Mouse (Mus musculus) liver, adult 2 months (tissue): ENCODE measurements around the gene Slc25a13. TPM values are rescaled to one million over a fixed set of nuclear protein-coding genes. Genes with fewer than 3 reads are reported as not detected.

Experiments used
- DNase-seq: peaks from one replicate; pipeline ENCODE4 v3.0.0-alpha.2; 2011; ENCODE audit warnings: low read depth, low spot score; ENCODE audit errors: extremely low read depth
- H3K27ac ChIP-seq: fragments of 200-500 bp; replicated peaks from 2 replicates; pipeline ENCODE4 v1.5.1; 2012; ENCODE audit warnings: low read depth, mild to moderate bottlenecking, control low read depth, inconsistent platforms, low read length; ENCODE audit not compliant: insufficient read depth
- H3K27me3 ChIP-seq: fragments of 200-500 bp; 2 replicates; pipeline ENCODE4 v1.6.1; 2012; ENCODE audit warnings: mild to moderate bottlenecking, moderate library complexity, low read length, inconsistent platforms; ENCODE audit not compliant: control insufficient read depth, insufficient read depth
- H3K36me3 ChIP-seq: fragments of 200-500 bp; 2 replicates; pipeline ENCODE4 v1.6.1; 2012; ENCODE audit warnings: low read length, inconsistent platforms; ENCODE audit not compliant: control insufficient read depth, insufficient read depth
- H3K4me1 ChIP-seq: fragments of 200-500 bp; 2 replicates; pipeline ENCODE4 v1.6.1; 2011; ENCODE audit warnings: low read length; ENCODE audit not compliant: control insufficient read depth, insufficient read depth
- H3K4me3 ChIP-seq: fragments of 200-500 bp; 2 replicates; pipeline ENCODE4 v1.5.1; 2011; ENCODE audit warnings: low read depth, mild to moderate bottlenecking, control low read depth, low read length, moderate library complexity; ENCODE audit not compliant: insufficient read depth
- H3K79me2 ChIP-seq: fragments of 200-500 bp; 2 replicates; pipeline ENCODE4 v1.6.1; 2012; ENCODE audit warnings: inconsistent platforms, mild to moderate bottlenecking, low read length, moderate library complexity; ENCODE audit not compliant: control insufficient read depth, insufficient read depth
- H3K9ac ChIP-seq: fragments of 200-500 bp; 2 replicates; pipeline ENCODE4 v1.6.1; 2012; ENCODE audit warnings: low read depth, mild to moderate bottlenecking, control low read depth, inconsistent platforms, low read length
- CTCF ChIP-seq: fragments of 200-500 bp; IDR thresholded peaks from 2 replicates; pipeline ENCODE4 v1.5.1; 2011; ENCODE audit warnings: low read depth, low read length, control low read depth
- POLR2A ChIP-seq: fragments of 200-500 bp; IDR thresholded peaks from 2 replicates; pipeline ENCODE4 v1.6.1; 2011; ENCODE audit warnings: low read length, control low read depth; ENCODE audit not compliant: insufficient read depth; ENCODE audit errors: extremely low read depth
- WGBS: fragments of 180-500 bp; shearing (Covaris S2); methylation state at CpG from one replicate; pipeline ENCODE4 v1.1.7; 2018; 5-methylcytosine and 5-hydroxymethylcytosine counted together
- polyA plus RNA-seq: library from polyadenylated mRNA; depleted of rRNA; stranded (reverse); fragments of >200 nt; gene quantifications from 2 replicates; pipeline ENCODE4 v1.2.3, GENCODE M21; 2012
- total RNA-seq: library from RNA; depleted of rRNA; stranded (reverse); fragments of >200 nt; gene quantifications from 2 replicates; pipeline ENCODE4 v1.2.3, GENCODE M21; 2014

Slc25a13 gene
- total and polyA plus RNA-seq, 2 experiments, result 53.5 to 232 TPM

DNA sequence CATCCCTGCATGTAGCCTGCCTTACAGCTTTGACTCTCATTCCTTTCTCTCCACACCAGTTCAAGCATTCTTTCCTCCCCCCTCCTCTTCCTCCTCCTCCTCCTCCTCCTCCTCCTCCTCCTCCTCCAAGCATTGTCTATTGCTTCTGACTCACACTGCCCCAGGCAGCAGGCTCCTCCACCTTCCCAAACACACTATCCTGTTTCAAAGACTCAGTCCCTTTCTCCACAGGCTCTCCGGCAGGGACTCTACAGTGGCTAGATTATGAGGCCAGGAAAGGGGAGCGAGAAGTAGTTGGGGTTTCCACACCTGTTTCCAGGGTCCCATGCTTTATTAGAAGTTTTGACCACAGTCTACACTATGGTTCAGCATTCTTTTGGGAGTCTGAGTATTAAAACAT lies 113.5 kb downstream of the Slc25a13 start:
- no peaks in the 10 kb centered on the region for H3K27me3 ChIP-seq
- H3K9ac ChIP-seq, result no peak overlapping the region
- WGBS, result 93% methylated on average over 2 of the region's 2 CpGs
- H3K36me3 ChIP-seq, result peaks cover 66% of the 10 kb centered on the region
- TF ChIP-seq POLR2A (no peak), CTCF (no peak)
- H3K79me2 ChIP-seq, result no peaks in the 10 kb centered on the region
- no peak overlapping the region for H3K4me3 ChIP-seq
- no peak overlapping the region for H3K27ac ChIP-seq
- no peak for DNase-seq
- no peaks in the 10 kb centered on the region for H3K4me1 ChIP-seq

DNA sequence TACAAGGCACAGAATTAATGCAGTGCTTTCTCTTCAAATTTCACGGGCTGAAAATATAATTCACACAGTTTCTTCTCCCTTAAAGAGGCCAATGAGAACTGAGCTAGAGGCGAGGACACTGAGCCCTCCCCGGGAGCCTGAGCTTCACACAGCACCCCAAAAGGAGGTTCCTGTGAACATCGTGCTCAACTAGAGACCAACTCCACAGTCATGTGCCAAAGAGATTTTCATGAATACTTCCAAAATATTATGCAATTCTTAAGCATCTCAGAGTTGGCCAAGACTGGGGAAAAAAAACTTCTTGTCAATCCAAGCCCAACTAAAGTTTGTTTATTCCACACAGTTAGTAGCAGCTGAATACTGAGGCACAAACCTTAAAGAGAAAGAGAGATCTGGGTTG lies 115.4 kb downstream of the Slc25a13 start:
- Histone ChIP-seq H3K9ac (no peak overlapping the region), H3K27me3 (no peaks in the 10 kb centered on the region), H3K4me1 (no peaks in the 10 kb centered on the region), H3K36me3 (peaks cover 68% of the 10 kb centered on the region), H3K27ac (no peak overlapping the region), H3K4me3 (no peak overlapping the region), H3K79me2 (no peaks in the 10 kb centered on the region)
- peak; percentile 28 for DNase-seq
- TF ChIP-seq POLR2A, result no peak
- no peak for TF ChIP-seq CTCF
- WGBS, result 64% methylated on average over 4 of the region's 4 CpGs

DNA sequence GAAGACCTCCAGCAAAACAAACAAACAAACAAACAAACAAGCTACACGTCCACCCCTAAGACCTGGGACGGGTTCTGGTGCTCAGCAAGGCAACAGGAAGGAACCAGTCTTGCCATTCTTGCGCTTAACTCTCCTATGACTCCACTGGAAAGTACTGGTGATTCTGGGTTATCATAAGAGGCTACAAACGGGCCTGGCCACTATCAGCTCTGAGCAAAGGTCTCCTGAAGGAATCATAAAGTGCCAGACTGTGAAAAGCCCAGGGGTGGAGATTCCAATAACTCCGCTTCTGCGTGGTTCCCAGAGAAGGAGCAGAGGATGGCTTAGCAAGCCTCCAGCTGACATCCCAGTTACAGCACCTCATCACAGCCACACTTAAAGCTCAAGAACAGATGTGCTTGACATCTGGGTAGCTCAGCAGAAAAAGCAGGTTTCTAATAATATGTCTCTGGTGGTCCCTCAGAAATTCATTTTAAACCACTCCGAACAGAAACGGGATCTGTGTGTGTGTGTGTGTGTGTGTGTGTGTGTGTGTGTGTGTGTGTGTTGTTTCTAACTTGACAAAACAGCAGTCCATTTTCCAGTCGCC lies 116.0 kb downstream of the Slc25a13 start:
- no peak for TF ChIP-seq CTCF
- TF ChIP-seq POLR2A, result no peak
- 76% methylated on average over 9 of the region's 9 CpGs for WGBS
- no peak overlapping the region for H3K9ac ChIP-seq
- H3K27me3 ChIP-seq, result no peaks in the 10 kb centered on the region
- no peak overlapping the region for H3K4me3 ChIP-seq
- no peaks in the 10 kb centered on the region for H3K4me1 ChIP-seq
- peaks cover 74% of the 10 kb centered on the region for H3K36me3 ChIP-seq
- H3K79me2 ChIP-seq, result no peaks in the 10 kb centered on the region
- no peak overlapping the region for H3K27ac ChIP-seq
- no peak for DNase-seq

DNA sequence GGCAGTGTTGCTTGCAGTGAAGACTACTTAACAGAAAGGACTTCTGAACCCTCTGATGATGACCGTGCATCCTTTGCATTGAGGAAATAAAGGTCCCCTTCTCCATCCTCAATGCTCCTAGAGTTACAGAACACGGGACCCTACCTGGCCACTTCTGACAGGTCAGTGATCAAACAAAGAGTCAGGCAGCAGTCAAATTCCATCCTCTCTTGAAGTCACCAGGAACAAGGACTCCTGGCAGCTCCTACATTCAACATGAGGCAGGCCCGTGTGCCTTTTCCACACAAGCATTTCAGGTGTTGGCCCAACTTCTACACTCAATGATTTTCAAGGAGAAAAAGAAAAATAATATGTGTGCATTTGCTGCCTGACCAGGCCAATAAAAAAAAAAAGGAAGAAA lies 123.0 kb downstream of the Slc25a13 start:
- WGBS, result 60% methylated on average over 3 of the region's 3 CpGs
- Histone ChIP-seq H3K27ac (no peak overlapping the region), H3K79me2 (no peaks in the 10 kb centered on the region), H3K4me3 (no peak overlapping the region), H3K36me3 (peaks cover 78% of the 10 kb centered on the region), H3K27me3 (no peaks in the 10 kb centered on the region), H3K9ac (no peak overlapping the region), H3K4me1 (no peaks in the 10 kb centered on the region)
- DNase-seq, result no peak
- TF ChIP-seq CTCF (no peak), POLR2A (no peak)

DNA sequence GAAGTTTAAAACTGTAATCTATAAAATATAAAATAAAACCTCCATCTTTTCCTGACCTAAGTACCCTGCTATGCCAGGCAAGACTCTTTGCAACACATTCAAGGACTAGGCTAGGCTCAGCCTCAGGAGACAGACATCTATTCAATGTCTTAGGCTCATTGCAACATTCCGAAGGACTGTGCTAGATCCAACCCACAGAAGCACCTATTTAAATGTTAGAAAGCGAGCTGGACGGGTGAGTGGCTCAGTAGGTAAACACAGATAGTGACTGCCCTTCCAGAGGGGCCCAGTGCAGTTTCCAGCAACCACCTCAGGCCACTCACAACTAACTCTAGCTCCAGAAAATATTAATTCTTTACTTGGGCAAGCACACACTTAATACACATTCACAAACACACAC lies 123.5 kb downstream of the Slc25a13 start:
- Histone ChIP-seq H3K36me3 (peaks cover 74% of the 10 kb centered on the region), H3K79me2 (no peaks in the 10 kb centered on the region), H3K4me3 (no peak overlapping the region), H3K9ac (no peak overlapping the region), H3K4me1 (no peaks in the 10 kb centered on the region), H3K27ac (no peak overlapping the region), H3K27me3 (no peaks in the 10 kb centered on the region)
- 75% methylated on average over 3 of the region's 3 CpGs for WGBS
- no peak for DNase-seq
- TF ChIP-seq CTCF, result no peak
- TF ChIP-seq POLR2A, result no peak

DNA sequence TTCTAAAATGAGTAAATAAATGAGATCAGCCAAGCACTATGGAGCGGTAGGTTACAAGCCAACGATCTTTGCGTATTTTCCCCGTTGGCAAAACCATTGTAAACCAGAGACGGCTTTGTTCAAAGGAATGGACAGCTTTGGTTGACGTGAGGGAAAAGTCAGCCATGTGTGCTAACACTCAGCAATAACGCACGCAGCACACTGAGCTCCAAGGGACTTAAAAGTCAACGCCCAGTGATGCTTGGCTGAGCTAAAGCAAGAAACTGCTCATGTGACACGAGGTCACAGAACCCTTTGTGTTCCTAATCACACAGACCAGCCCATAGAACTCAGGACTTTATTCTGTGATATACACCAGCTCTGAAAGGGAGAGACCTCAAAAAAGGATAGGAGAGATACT lies 124.5 kb downstream of the Slc25a13 start:
- WGBS, result 80% methylated on average over 10 of the region's 10 CpGs
- Histone ChIP-seq H3K4me1 (no peaks in the 10 kb centered on the region), H3K4me3 (no peak overlapping the region), H3K79me2 (no peaks in the 10 kb centered on the region), H3K27ac (no peak overlapping the region), H3K9ac (no peak overlapping the region), H3K36me3 (peaks cover 70% of the 10 kb centered on the region), H3K27me3 (no peaks in the 10 kb centered on the region)
- DNase-seq, result peak; percentile 16
- TF ChIP-seq POLR2A (no peak), CTCF (no peak)
